Mouse (Mus musculus) stomach, embryonic 16.5 days (tissue): ENCODE measurements at regions not wholly inside any gene's neighbourhood (a gene's known extent, or its start where the extent isn't known, plus 50 kb on each side); places are given as distances from the start of the nearest gene placed in this dataset.
A peak's percentile ranks its signal among the peaks of the same experiment; 100 is the strongest.

Experiments
- ATAC-seq: fragments of 200-750 bp; cut with Nextera tagmentation; 2 replicates; pipeline ENCODE4 v1.8.0; 2017; ENCODE audit warnings: moderate number of reproducible peaks, moderate TSS enrichment; ENCODE audit not compliant: insufficient read depth, low FRiP score
- H3K27ac ChIP-seq: fragments of 300-500 bp; sonication (generic); 2 replicates; pipeline ENCODE4 v1.5.1; 2014; ENCODE audit warnings: low read length
- H3K27me3 ChIP-seq: fragments of 300-500 bp; sonication (generic); 2 replicates; pipeline ENCODE4 v1.6.1; 2014; ENCODE audit warnings: low read length, control low read depth, mixed read lengths; ENCODE audit not compliant: control insufficient read depth, insufficient read depth
- H3K36me3 ChIP-seq: fragments of 300-500 bp; sonication (generic); 2 replicates; pipeline ENCODE4 v1.6.1; 2014; ENCODE audit warnings: low read length; ENCODE audit not compliant: control insufficient read depth, insufficient read depth
- H3K4me1 ChIP-seq: fragments of 300-500 bp; sonication (generic); 2 replicates; pipeline ENCODE4 v1.6.1; 2014; ENCODE audit warnings: low read length, control low read depth, mixed read lengths; ENCODE audit not compliant: control insufficient read depth, insufficient read depth
- H3K4me2 ChIP-seq: fragments of 300-500 bp; sonication (generic); 2 replicates; pipeline ENCODE4 v1.6.1; 2014; ENCODE audit warnings: low read depth, low read length, mixed read lengths
- H3K4me3 ChIP-seq: fragments of 300-500 bp; sonication (generic); replicated peaks from 2 replicates; pipeline ENCODE4 v1.5.1; 2014; ENCODE audit warnings: mild to moderate bottlenecking, low read length
- H3K9ac ChIP-seq: fragments of 300-500 bp; sonication (generic); 2 replicates; pipeline ENCODE4 v1.6.1; 2014; ENCODE audit warnings: low read length
- H3K9me3 ChIP-seq: fragments of 300-500 bp; sonication (generic); replicated peaks from 2 replicates; pipeline ENCODE4 v1.6.1; 2016; ENCODE audit warnings: low read length, control low read depth; ENCODE audit not compliant: control insufficient read depth
- WGBS: fragments of 180-500 bp; shearing (Covaris S2); extraction: QIAGEN DNeasy Blood & Tissue Kit; methylation state at CpG from one replicate; pipeline ENCODE4 v1.1.7; 2014; 5-methylcytosine and 5-hydroxymethylcytosine counted together

GRCm38 (mm10) chr4:119036582-119036981, 71.9 kb upstream of the Slc2a1 start:
- peak; percentile 54 for ATAC-seq

GRCm38 (mm10) chr4:119040041-119040440, 68.5 kb upstream of the Slc2a1 start:
- H3K4me2 ChIP-seq = no peak overlapping the region
- ATAC-seq = peak; percentile 62; the same call in 1 of the 2 replicates
- no peaks in the 10 kb centered on the region for H3K4me1 ChIP-seq
- H3K4me3 ChIP-seq = no peak overlapping the region
- no peak overlapping the region for H3K27ac ChIP-seq
- H3K27me3 ChIP-seq = no peaks in the 10 kb centered on the region
- no peak overlapping the region for H3K9ac ChIP-seq
- H3K9me3 ChIP-seq = no peaks in the 10 kb centered on the region
- 79% methylated on average over 6 of the region's 6 CpGs for WGBS
- no peaks in the 10 kb centered on the region for H3K36me3 ChIP-seq

More at GRCm38 (mm10) chr4:119036582-119036981, 71.9 kb upstream of the Slc2a1 start:
- Histone ChIP-seq H3K36me3 (no peaks in the 10 kb centered on the region), H3K4me2 (no peak overlapping the region), H3K9ac (no peak overlapping the region), H3K4me1 (no peaks in the 10 kb centered on the region), H3K27me3 (no peaks in the 10 kb centered on the region), H3K9me3 (no peaks in the 10 kb centered on the region), H3K4me3 (no peak overlapping the region), H3K27ac (no peak overlapping the region)
- 80% methylated on average over 5 of the region's 5 CpGs for WGBS

GRCm38 (mm10) chr4:119041616-119042015, 66.9 kb upstream of the Slc2a1 start:
- no peak overlapping the region for H3K9ac ChIP-seq
- ATAC-seq = no peak
- no peaks in the 10 kb centered on the region for H3K36me3 ChIP-seq
- H3K4me1 ChIP-seq = no peaks in the 10 kb centered on the region
- no peak overlapping the region for H3K4me3 ChIP-seq
- WGBS = 70% methylated on average over 6 of the region's 6 CpGs
- H3K27me3 ChIP-seq = no peaks in the 10 kb centered on the region
- no peak overlapping the region for H3K4me2 ChIP-seq
- no peak overlapping the region for H3K27ac ChIP-seq
- no peaks in the 10 kb centered on the region for H3K9me3 ChIP-seq

GRCm38 (mm10) chr4:119044005-119044677, 64.4 kb upstream of the Slc2a1 start:
- no peaks in the 10 kb centered on the region for H3K27me3 ChIP-seq
- no peak for ATAC-seq
- WGBS = 53% methylated on average over 19 of the region's 19 CpGs
- no peak overlapping the region for H3K27ac ChIP-seq
- H3K4me1 ChIP-seq = no peaks in the 10 kb centered on the region
- no peak overlapping the region for H3K4me3 ChIP-seq
- no peak overlapping the region for H3K9ac ChIP-seq
- no peaks in the 10 kb centered on the region for H3K36me3 ChIP-seq
- no peak overlapping the region for H3K4me2 ChIP-seq
- no peaks in the 10 kb centered on the region for H3K9me3 ChIP-seq

- no peak for ATAC-seq
- H3K4me2 ChIP-seq = no peak overlapping the region
- no peaks in the 10 kb centered on the region for H3K9me3 ChIP-seq
- H3K36me3 ChIP-seq = no peaks in the 10 kb centered on the region
- H3K4me1 ChIP-seq = no peaks in the 10 kb centered on the region
- no peak overlapping the region for H3K27ac ChIP-seq
- no peaks in the 10 kb centered on the region for H3K27me3 ChIP-seq
- no peak overlapping the region for H3K4me3 ChIP-seq
- WGBS = 83% methylated on average over 13 of the region's 13 CpGs
- no peak overlapping the region for H3K9ac ChIP-seq
Observed at GRCm38 (mm10) chr4:119044836-119045235, 63.7 kb upstream of the Slc2a1 start.

- peak overlapping the region; percentile 55 for H3K27ac ChIP-seq
- WGBS = 43% methylated on average over 2 of the region's 2 CpGs
- no peaks in the 10 kb centered on the region for H3K27me3 ChIP-seq
- no peak overlapping the region for H3K9ac ChIP-seq
- 0 out of 2 replicates have a peak, but pooled peaks cover 2% of the 10 kb centered on the region for H3K4me1 ChIP-seq
- no peaks in the 10 kb centered on the region for H3K9me3 ChIP-seq
- no peak overlapping the region for H3K4me3 ChIP-seq
- ATAC-seq = peak; percentile 59
- H3K36me3 ChIP-seq = no peaks in the 10 kb centered on the region
- no peak overlapping the region for H3K4me2 ChIP-seq
Observed at GRCm38 (mm10) chr4:119050867-119051353, 57.6 kb upstream of the Slc2a1 start.

- no peaks in the 10 kb centered on the region for H3K36me3 ChIP-seq
- no peak for ATAC-seq
- H3K9ac ChIP-seq = no peak overlapping the region
- 75% methylated on average over 3 of the region's 3 CpGs for WGBS
- no peaks in the 10 kb centered on the region for H3K27me3 ChIP-seq
- 0 out of 2 replicates have a peak, but pooled peaks cover 2% of the 10 kb centered on the region for H3K4me1 ChIP-seq
- no peak overlapping the region for H3K27ac ChIP-seq
- no peaks in the 10 kb centered on the region for H3K9me3 ChIP-seq
- no peak overlapping the region for H3K4me2 ChIP-seq
- H3K4me3 ChIP-seq = no peak overlapping the region
Observed at GRCm38 (mm10) chr4:119052537-119052936, 56.0 kb upstream of the Slc2a1 start.

- H3K9me3 ChIP-seq = no peaks in the 10 kb centered on the region
- 77% methylated on average over 4 of the region's 4 CpGs for WGBS
- no peak for ATAC-seq
Observed at GRCm38 (mm10) chr4:119053241-119053640, 55.3 kb upstream of the Slc2a1 start.

GRCm38 (mm10) chr4:119053680-119054079, 54.8 kb upstream of the Slc2a1 start:
- H3K27ac ChIP-seq = no peak overlapping the region
- 80% methylated on average over 6 of the region's 6 CpGs for WGBS
- no peak for ATAC-seq

More at GRCm38 (mm10) chr4:119053241-119053640, 55.3 kb upstream of the Slc2a1 start:
- no peak overlapping the region for H3K4me2 ChIP-seq
- H3K27me3 ChIP-seq = no peaks in the 10 kb centered on the region
- 0 out of 2 replicates have a peak, but pooled peaks cover 2% of the 10 kb centered on the region for H3K4me1 ChIP-seq
- H3K36me3 ChIP-seq = no peaks in the 10 kb centered on the region
- no peak overlapping the region for H3K9ac ChIP-seq
- no peak overlapping the region for H3K27ac ChIP-seq
- H3K4me3 ChIP-seq = no peak overlapping the region

More at GRCm38 (mm10) chr4:119053680-119054079, 54.8 kb upstream of the Slc2a1 start:
- H3K27me3 ChIP-seq = no peaks in the 10 kb centered on the region
- H3K9ac ChIP-seq = no peak overlapping the region
- no peak overlapping the region for H3K4me2 ChIP-seq
- H3K36me3 ChIP-seq = no peaks in the 10 kb centered on the region
- no peaks in the 10 kb centered on the region for H3K9me3 ChIP-seq
- H3K4me1 ChIP-seq = 0 out of 2 replicates have a peak, but pooled peaks cover 2% of the 10 kb centered on the region
- no peak overlapping the region for H3K4me3 ChIP-seq
